Mouse (Mus musculus): ENCODE results near the gene Tsks. TPM values are rescaled to one million over a fixed set of nuclear protein-coding genes. Genes with fewer than 3 reads are reported as not detected.

Gene Tsks
- total RNA-seq, 4 experiments from 2014 or later: not detected

Other genes with a start within 250 kb of the Tsks start
- gene Izumo2, start 234.5 kb upstream of the Tsks start, total RNA-seq (2022): not detected
- 10 to 100 TPM; 46.5 to 73.4 (median 54.8) TPM for gene Vrk3, start 194.8 kb upstream of the Tsks start, total RNA-seq (2022)
- gene Zfp473, start 192.2 kb upstream of the Tsks start, total RNA-seq (2022): 1 to 10 TPM in 1 of 4 experiments, under 1 TPM in 3; 0.35 to 1.1 (median 0.41) TPM
- 10 to 100 TPM; 33.8 to 42.8 (median 37.8) TPM for gene Nup62, start 127.1 kb upstream of the Tsks start, total RNA-seq (2022)
- 1 to 10 TPM; 1.7 to 3.7 (median 2.5) TPM for gene Il4i1, start 126.8 kb upstream of the Tsks start, total RNA-seq (2022)
- gene Atf5, start 126.5 kb upstream of the Tsks start, total RNA-seq (2022): 100 to 1,000 TPM in 1 of 4 experiments, 10 to 100 TPM in 3; 76.2 to 108 (median 82.7) TPM
- gene Akt1s1, start 94.2 kb upstream of the Tsks start, total RNA-seq (2022): 100 to 1,000 TPM; 106 to 137 (median 120) TPM
- 10 to 100 TPM; 69.4 to 94.9 (median 86.1) TPM for gene Tbc1d17, start 94.1 kb upstream of the Tsks start, total RNA-seq (2022)
- gene Pnkp, start 86.1 kb upstream of the Tsks start, total RNA-seq (2022): 10 to 100 TPM; 46.6 to 56.6 (median 53.6) TPM
- gene Ptov1, start 73.4 kb upstream of the Tsks start, total RNA-seq (2022): 100 to 1,000 TPM; 273 to 304 (median 292) TPM
- gene Med25, start 50.5 kb upstream of the Tsks start, total RNA-seq (2022): 100 to 1,000 TPM in 2 of 4 experiments, 10 to 100 TPM in 2; 85.0 to 118 (median 96.5) TPM
- 10 to 100 TPM; 27.2 to 46.8 (median 38.4) TPM for gene Fuz, start 47.1 kb upstream of the Tsks start, total RNA-seq (2022)
- 100 to 1,000 TPM in 3 of 4 experiments, 10 to 100 TPM in 1; 99.8 to 139 (median 118) TPM for gene Ap2a1, start 13.7 kb upstream of the Tsks start, total RNA-seq (2022)
- 10 to 100 TPM; 13.7 to 28.4 (median 20.4) TPM for gene Cpt1c, start 31.6 kb downstream of the Tsks start, total RNA-seq (2022)
- 100 to 1,000 TPM; 221 to 296 (median 243) TPM for gene Prmt1, start 43.4 kb downstream of the Tsks start, total RNA-seq (2022)
- 100 to 1,000 TPM; 118 to 180 (median 144) TPM for gene Irf3, start 54.4 kb downstream of the Tsks start, total RNA-seq (2022)
- gene Bcl2l12, start 55.5 kb downstream of the Tsks start, total RNA-seq (2022): 10 to 100 TPM; 15.9 to 34.1 (median 22.1) TPM
- gene Scaf1, start 73.2 kb downstream of the Tsks start, total RNA-seq (2022): 100 to 1,000 TPM in 2 of 4 experiments, 10 to 100 TPM in 2; 88.5 to 120 (median 101) TPM
- gene Rras, start 74.8 kb downstream of the Tsks start, total RNA-seq (2022): 100 to 1,000 TPM in 3 of 4 experiments, 10 to 100 TPM in 1; 89.6 to 138 (median 129) TPM
- 10 to 100 TPM; 64.6 to 86.8 (median 70.0) TPM for gene Prr12, start 109.7 kb downstream of the Tsks start, total RNA-seq (2022)
- 10 to 100 TPM; 57.5 to 81.7 (median 66.6) TPM for gene Nosip, start 119.2 kb downstream of the Tsks start, total RNA-seq (2022)
- gene Prrg2, start 119.5 kb downstream of the Tsks start, total RNA-seq (2022): 10 to 100 TPM; 16.4 to 20.5 (median 17.1) TPM
- gene Rcn3, start 149.0 kb downstream of the Tsks start, total RNA-seq (2022): 10 to 100 TPM; 33.1 to 51.0 (median 37.1) TPM
- 100 to 1,000 TPM; 105 to 151 (median 125) TPM for gene Fcgrt, start 160.6 kb downstream of the Tsks start, total RNA-seq (2022)
- 1,000 to 10,000 TPM; 1,085 to 1,250 (median 1,138) TPM for gene Rps11, start 181.2 kb downstream of the Tsks start, total RNA-seq (2022)
- gene Rpl13a, start 185.6 kb downstream of the Tsks start, total RNA-seq (2022): 1,000 to 10,000 TPM; 1,558 to 1,710 (median 1,647) TPM
- gene Gm45713, start 193.0 kb downstream of the Tsks start, total RNA-seq (2022): not detected
- gene Flt3l, start 193.2 kb downstream of the Tsks start, total RNA-seq (2022): 10 to 100 TPM; 20.4 to 56.7 (median 39.5) TPM
- 10 to 100 TPM; 58.4 to 73.0 (median 68.9) TPM for gene Pih1d1, start 211.1 kb downstream of the Tsks start, total RNA-seq (2022)
- 10 to 100 TPM; 76.3 to 79.7 (median 77.2) TPM for gene Aldh16a1, start 211.4 kb downstream of the Tsks start, total RNA-seq (2022)
- 1 to 10 TPM in 1 of 4 experiments, under 1 TPM in 3; 0.46 to 1.1 (median 0.65) TPM for gene Slc17a7, start 220.7 kb downstream of the Tsks start, total RNA-seq (2022)
- not detected for gene Gfy, start 236.4 kb downstream of the Tsks start, total RNA-seq (2022)
- not detected for gene Pth2, start 237.8 kb downstream of the Tsks start, total RNA-seq (2022)

All from adrenal gland, adult 8-10 months (tissue).